Mouse (Mus musculus) heart, adult 11 months (tissue): Measurements from ENCODE around the gene Ccdc191.

Experiments
- DNase-seq: peaks from one replicate; pipeline ENCODE4 v3.0.0; 2022

The Ccdc191 gene

DNA sequence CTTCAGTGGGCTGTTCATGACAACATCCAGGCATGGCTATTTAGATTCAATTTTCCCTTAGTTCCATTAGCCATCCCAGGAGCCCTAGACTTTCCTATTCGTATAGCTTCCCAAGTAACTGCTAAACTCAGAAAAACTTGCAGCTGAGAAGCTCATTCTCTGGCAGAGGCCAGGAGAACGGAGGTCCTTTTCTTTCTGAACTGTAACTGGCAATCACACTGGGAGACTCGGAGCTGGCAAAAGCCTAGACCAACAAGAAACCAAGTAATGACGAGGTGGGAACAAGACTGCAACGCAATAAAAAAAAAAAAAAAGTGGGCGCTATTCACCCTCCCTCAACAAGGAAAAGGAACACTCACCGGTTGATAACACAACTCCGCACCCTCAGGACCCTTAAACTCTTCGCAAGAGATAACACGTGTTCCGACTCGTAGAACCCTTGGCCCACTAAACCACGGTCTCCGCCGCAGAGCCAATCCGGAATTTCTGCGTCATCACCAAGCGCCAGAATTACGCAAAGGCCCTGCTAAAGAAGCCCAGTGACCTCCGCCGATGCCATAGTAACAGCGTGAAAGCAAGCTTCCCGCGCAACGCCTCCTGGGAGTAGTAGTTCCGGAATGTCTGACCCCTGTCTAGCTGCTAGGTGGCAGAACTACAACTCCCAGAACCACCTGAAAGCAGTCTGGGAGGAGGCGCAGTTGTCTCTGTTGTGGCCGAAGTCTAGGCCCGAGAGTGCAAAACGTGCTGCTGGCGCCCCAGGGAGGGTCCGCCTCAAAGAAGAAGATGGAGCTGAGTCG, at the start of gene Ccdc191:
Gene Ccdc191 (plus strand): TSS at position 593 of the 797 bp plus-strand sequence.
- DNase-seq: peak; percentile 100

- DNase-seq: no peak
Measured at GRCm38 (mm10) chr16:43841236-43841635, 48.4 kb upstream of the Ccdc191 start.

DNA sequence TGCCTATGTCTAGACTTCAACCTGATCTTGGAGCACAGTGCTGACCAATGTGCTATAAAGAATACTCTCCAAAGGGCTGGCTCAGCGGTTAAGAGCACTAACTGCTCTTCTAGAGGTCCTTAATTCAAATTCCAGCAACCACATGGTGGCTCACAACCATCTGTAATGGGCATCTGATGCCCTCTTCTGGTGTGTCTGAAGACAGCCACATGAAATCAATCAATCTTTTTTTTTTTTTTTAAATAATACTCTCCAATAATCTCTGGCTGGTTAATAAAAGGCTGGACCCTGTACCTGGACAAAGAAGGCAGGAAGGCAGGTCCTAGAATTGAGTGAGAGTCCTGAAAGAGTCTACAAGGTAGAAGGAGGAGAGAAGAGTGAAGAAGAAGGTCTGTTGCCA, 39.8 kb upstream of the Ccdc191 start:
- no peak for DNase-seq

DNA sequence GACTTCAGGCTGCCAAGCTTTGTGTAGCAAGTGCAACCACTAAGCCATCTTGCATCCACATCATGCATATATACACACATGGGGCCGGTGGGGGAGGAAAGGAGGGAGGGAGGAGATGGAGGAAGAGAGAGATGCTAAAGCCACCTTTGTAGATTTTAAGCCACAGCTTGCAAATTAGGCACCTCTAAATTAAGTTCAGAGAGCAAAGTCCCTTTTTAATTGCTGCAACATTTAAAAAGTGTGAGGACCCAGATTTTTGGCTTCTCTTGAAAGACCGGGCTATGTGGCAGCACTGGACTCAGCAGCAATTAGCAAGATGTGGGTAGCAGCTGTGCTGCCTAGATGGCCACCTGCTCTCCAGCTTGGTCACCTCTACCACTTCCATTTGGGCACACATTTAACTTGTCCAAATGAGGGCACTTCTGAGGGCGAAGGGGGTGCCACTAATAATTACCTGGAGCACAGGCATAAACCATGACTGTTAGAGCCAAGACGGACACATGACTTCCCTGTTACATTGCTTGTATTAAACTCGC, 30.6 kb upstream of the Ccdc191 start:
- peak; percentile 56 for DNase-seq

DNA sequence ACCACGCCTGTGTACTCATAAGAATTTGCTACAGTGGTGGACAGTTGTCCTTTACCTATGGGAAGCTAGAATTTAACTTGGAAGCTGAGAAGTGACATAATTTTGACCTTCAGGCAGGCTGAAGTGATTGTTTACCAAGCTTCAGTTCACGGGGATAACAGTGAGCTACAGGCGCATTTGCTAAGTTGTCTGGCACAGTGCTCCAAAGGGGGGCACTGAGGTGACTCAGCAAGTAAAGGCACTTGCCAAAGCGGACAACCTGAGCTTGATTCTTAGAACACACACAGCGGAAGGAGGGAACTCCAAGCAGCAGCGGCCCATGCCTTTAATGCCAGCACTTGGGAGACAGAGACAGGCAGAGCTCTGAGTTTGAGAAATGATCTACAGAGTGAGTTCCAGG, 29.0 kb upstream of the Ccdc191 start:
- peak; percentile 76 for DNase-seq

- DNase-seq: no peak
Measured at GRCm38 (mm10) chr16:43869805-43870204, 19.8 kb upstream of the Ccdc191 start.

DNA sequence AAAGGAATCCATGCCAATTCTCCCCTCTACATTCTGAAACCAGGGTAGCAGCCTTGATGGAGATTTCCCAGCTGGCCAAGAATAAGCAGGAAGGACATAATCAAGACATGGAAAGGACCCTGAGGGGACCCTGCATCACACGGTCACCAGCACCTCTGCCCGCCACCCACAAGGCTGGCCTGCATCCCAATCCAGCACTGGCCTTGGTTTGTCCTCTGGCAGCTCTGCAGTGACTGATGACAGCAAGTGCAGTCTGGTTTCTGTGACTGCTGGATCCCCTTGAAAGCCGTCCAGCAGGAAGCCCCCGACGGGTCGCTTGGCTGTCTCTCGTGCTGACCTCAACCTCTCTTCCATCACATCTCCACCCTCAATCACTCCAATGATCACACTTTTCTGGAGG, 18.2 kb upstream of the Ccdc191 start:
- peak; percentile 94 for DNase-seq

GRCm38 (mm10) chr16:43879769-43880168, 9.8 kb upstream of the Ccdc191 start:
- peak; percentile 75 for DNase-seq

GRCm38 (mm10) chr16:43881636-43882035, 8.0 kb upstream of the Ccdc191 start:
- no peak for DNase-seq

GRCm38 (mm10) chr16:43882329-43882728, 7.3 kb upstream of the Ccdc191 start:
- peak; percentile 50 for DNase-seq

GRCm38 (mm10) chr16:43890005-43890336, 371 bp downstream of the Ccdc191 start:
- no peak for DNase-seq

- peak; percentile 25 for DNase-seq
Measured at GRCm38 (mm10) chr16:43890747-43891336, 1.2 kb downstream of the Ccdc191 start.

DNA sequence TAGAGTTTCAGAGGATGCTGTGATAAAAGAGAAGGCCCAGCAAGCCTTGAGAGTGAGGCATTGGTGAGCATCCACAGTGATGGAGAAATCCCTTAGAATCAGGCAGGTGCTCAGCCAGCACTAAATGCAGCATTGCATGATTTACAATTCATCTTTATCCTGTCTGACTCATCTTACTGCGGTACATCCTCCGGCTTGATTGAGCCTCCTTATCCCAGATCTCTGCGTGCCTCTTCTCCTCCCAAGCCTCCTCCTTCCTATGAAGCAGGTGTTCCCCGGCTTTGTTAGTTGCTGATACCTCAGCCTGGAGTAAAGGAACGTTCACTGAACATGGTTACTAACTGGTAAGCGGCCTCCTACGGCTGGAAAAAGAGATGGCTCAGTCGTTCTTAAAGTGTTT, 4.9 kb downstream of the Ccdc191 start:
- DNase-seq: peak; percentile 63

GRCm38 (mm10) chr16:43900138-43900537, 10.5 kb downstream of the Ccdc191 start:
- peak; percentile 21 for DNase-seq

- DNase-seq: no peak
Measured at GRCm38 (mm10) chr16:43900571-43900970, 11.0 kb downstream of the Ccdc191 start.

- DNase-seq: peak; percentile 68
Measured at GRCm38 (mm10) chr16:43908881-43909280, 19.3 kb downstream of the Ccdc191 start.

- DNase-seq: peak; percentile 73
Measured at GRCm38 (mm10) chr16:43918867-43919266, 29.3 kb downstream of the Ccdc191 start.

- no peak for DNase-seq
Measured at GRCm38 (mm10) chr16:43922024-43922423, 32.4 kb downstream of the Ccdc191 start.

DNA sequence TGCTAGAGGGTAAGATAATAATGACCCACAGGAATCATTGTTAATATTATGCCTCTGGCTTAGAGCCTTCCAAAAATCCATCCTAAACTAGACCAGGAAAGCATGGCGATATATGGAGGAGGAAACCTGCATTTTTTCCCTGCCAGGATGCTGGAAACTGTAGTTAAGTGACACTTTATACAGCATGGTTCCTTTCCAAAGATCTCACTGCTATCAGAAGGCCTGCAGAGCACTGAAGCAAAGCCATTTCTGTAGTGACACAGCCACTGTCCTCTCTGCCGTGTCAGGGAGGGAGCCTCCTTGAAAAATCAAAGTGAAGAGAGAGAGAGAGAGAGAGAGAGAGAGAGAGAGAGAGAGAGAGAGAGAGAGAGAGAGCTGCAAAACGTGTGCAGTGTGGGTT, 33.0 kb downstream of the Ccdc191 start:
- DNase-seq: no peak

DNA sequence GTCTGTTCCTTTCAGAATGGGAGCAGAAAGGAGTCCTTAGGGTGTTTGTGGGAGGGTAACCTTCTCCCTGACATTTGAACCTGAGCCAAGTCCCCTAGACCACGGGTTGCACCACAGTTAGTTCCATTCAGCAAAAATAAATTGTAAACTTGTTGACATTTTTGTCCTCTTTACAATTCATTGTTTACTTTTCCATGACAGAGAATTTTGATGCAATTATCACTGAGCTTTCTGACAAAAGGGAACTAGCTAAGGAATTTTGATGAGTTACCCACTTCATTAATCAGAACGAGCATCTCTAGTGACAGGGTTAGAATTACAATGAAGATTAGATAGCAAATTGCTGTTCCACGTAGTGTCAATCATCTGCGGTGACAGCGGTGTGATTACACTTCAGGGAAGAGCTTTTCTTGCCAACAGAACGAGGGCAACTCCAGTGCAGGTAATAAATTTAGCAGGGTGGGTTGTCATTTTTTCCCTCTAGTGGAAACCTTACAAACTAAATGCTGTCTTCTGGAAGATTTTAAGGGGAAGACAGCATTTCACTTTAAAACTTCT, 35.5 kb downstream of the Ccdc191 start:
- peak; percentile 36 for DNase-seq

DNA sequence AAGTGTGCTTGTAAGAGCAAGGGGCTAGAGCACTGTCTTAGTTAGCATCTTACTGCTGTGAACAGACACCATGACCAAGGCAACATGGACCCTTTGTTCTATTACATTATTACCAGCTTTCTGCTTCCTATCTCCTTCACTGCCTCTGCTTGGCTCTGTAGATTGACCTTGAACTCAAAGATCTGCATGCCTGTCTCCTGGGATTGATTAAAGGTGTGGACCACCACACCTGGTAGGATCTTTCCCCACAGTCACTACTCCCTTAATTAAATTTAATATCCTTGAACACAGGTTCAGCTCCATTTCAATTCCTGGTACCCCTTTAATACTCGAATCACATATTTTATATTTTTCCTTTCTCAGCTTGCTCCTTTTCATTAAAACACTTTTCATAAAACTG, 36.2 kb downstream of the Ccdc191 start:
- peak; percentile 56 for DNase-seq

DNA sequence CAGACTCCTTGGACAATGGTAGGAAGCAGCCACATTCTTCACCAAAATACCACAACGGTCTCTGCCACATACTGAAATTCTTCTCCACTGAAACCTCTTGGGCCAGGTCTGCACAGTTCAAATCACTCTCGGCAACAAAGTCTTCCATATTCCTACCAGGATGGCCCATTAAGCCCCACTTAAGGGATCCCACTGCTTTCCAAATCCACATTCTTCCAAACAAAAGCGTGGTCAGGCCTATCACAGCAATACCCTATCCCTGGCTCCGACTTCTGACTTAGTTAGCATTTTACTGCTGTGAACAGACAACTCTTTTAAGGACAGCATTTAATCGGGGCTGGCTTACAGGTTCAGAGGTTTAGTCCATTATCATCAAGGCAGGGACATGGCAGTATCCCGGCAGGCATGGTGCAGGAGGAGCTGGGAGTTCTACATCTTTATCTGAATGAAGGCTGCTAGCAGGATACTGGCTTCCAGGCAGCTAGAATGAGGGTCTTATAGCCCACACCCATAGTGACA, 36.8 kb downstream of the Ccdc191 start, which contains the start of gene Qtrt2:
Gene Qtrt2 (minus strand): TSS at position 469 of the 519 bp plus-strand sequence.
- peak; percentile 70 for DNase-seq

DNA sequence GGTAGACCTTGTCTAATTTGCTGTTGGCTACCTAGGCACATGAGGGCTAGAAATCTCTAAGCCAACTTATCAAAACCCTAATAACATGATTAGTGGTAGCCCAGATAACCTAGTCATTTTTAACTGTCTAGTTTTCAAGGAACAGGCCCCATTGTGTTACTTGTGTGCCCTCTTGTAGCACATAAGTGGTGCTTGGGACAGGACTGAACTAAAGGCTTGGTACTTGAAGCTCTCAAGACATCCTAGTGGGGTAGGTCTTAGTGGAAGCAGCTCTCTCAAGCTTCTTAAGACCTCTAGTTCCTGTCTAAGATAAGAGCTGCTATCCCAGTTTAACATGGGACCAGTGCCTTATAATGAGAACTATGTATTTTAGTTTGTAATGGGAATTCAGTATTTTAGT, 41.0 kb downstream of the Ccdc191 start:
- DNase-seq: peak; percentile 34

DNA sequence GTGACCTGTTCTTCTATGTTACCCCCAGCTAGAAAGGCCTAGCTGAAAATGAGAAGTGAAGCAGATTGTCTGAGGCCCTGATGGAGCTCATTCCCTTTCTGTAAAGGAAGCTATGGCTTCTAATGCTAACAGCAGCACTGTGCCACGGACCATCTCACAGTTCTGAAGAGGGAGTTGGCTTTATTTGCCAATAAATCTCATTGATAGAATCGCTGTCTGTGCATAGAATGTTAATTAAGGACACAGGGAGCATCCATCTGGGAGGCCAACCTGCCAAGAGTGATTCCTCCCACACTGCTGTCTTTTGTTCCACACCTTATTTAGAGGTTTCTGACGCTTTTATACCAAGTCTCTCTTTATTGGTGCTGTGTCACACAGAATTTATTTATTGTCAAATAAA, 41.9 kb downstream of the Ccdc191 start:
- peak; percentile 52 for DNase-seq
